Mouse (Mus musculus) megakaryocyte, adult 5-6 weeks (primary cell): ENCODE data around the gene Plcb4. TPM values are rescaled to one million over a fixed set of nuclear protein-coding genes. Genes with fewer than 3 reads are reported as not detected.
"Not testable (repeated sequence)": the region's sequence is repeated elsewhere in the genome, so short reads cannot be mapped to it uniquely, and the experiment has no call there.

Experiments used
- ATAC-seq: 2 replicates; pipeline ENCODE4 v1.8.0; 2016; ENCODE audit warnings: mild to moderate bottlenecking, inconsistent platforms; ENCODE audit not compliant: poor library complexity, severe bottlenecking
- total RNA-seq, 2 experiments: library from RNA; stranded (forward) in 1 of 2; stranded (reverse) in 1 of 2; fragments of 153-499, 151-499 nt in 1 of 2; fragments of 221-1000, 200-1000 nt in 1 of 2; gene quantifications; 2 replicates each; pipeline versions ENCODE4 v1.2.3 to v1.2.4; 2015 to 2017

Gene Plcb4
- total RNA-seq, 2 experiments from 2014 or later, result 7.1 to 8.5 TPM

- ATAC-seq, result no peak
These were observed 13.8 kb downstream of the Plcb4 start for GRCm38 (mm10) chr2:135672459-135673104.

GRCm38 (mm10) chr2:135673649-135674048 lies 14.8 kb downstream of the Plcb4 start:
- ATAC-seq, result no peak

- peak; percentile 26; the same call in 1 of the 2 replicates for ATAC-seq
These were observed 16.5 kb downstream of the Plcb4 start for GRCm38 (mm10) chr2:135675284-135675683.

GRCm38 (mm10) chr2:135676978-135677501 lies 18.2 kb downstream of the Plcb4 start:
- ATAC-seq, result no peak

GRCm38 (mm10) chr2:135677601-135678000 lies 18.8 kb downstream of the Plcb4 start:
- no peak for ATAC-seq

GRCm38 (mm10) chr2:135680001-135680400 lies 21.2 kb downstream of the Plcb4 start:
- ATAC-seq, result no peak

GRCm38 (mm10) chr2:135680406-135681134 lies 21.8 kb downstream of the Plcb4 start:
- no peak for ATAC-seq

- no peak for ATAC-seq
These were observed 25.1 kb downstream of the Plcb4 start for GRCm38 (mm10) chr2:135683684-135684440.

GRCm38 (mm10) chr2:135686692-135687091 lies 27.9 kb downstream of the Plcb4 start:
- ATAC-seq, result no peak

GRCm38 (mm10) chr2:135687585-135687984 lies 28.8 kb downstream of the Plcb4 start:
- ATAC-seq, result no peak

GRCm38 (mm10) chr2:135692568-135693488 lies 34.0 kb downstream of the Plcb4 start:
- ATAC-seq, result peak; percentile 87

GRCm38 (mm10) chr2:135700686-135701413 lies 42.0 kb downstream of the Plcb4 start:
- ATAC-seq, result peak; percentile 73

GRCm38 (mm10) chr2:135704673-135705072 lies 45.9 kb downstream of the Plcb4 start:
- ATAC-seq, result no peak

GRCm38 (mm10) chr2:135707305-135707704 lies 48.5 kb downstream of the Plcb4 start:
- ATAC-seq, result no peak

- no peak for ATAC-seq
These were observed 49.6 kb downstream of the Plcb4 start for GRCm38 (mm10) chr2:135708386-135708785.

GRCm38 (mm10) chr2:135708796-135709195 lies 50.0 kb downstream of the Plcb4 start:
- no peak for ATAC-seq

- ATAC-seq, result not testable (repeated sequence)
These were observed 50.9 kb downstream of the Plcb4 start for GRCm38 (mm10) chr2:135709736-135710135.

GRCm38 (mm10) chr2:135711049-135711924 lies 52.5 kb downstream of the Plcb4 start:
- ATAC-seq, result no peak

- peak; percentile 62 for ATAC-seq
These were observed 53.1 kb downstream of the Plcb4 start for GRCm38 (mm10) chr2:135711925-135712288.
